Mouse (Mus musculus) liver, postnatal 0 days (tissue): ENCODE measurements at regions not wholly inside any gene's neighbourhood (a gene's known extent, or its start where the extent isn't known, plus 50 kb on each side); places are given as distances from the start of the nearest gene placed in this dataset.
"Not testable (repeated sequence)": the region's sequence is repeated elsewhere in the genome, so short reads cannot be mapped to it uniquely, and the experiment has no call there.

Source experiments
- CTCF ChIP-seq: sonication (generic); IDR thresholded peaks from 2 replicates; pipeline ENCODE4 v1.5.1; 2016; ENCODE audit warnings: antibody characterized with exemption, low read depth
- EP300 ChIP-seq: IDR thresholded peaks from 2 replicates; pipeline ENCODE4 v1.6.1; 2016; ENCODE audit warnings: antibody characterized with exemption, low read depth, mild to moderate bottlenecking

DNA sequence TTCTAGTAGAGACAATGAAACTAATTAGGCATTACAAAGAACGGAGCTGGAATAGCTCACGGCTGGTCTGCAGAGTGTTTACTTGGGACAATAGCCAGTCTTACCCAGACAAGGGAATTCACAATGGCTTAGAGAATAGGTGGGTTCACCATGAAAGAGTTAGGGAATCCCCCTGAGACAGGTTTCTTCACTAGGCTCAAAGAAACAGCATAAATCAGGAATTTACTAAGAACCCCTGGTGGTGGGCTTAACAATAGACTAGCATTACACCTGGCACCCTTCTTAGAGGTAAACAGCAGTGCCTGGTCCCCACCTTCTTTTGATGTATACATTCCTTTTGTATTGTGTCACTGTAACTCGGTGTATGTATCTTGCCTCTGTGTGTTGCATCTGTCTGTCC is 1062.6 kb upstream of the 1700008P02Rik start:
- not testable (repeated sequence) for TF ChIP-seq CTCF, EP300
